Mouse (Mus musculus) cerebellum, adult 2 months (tissue): ENCODE data around the gene Arhgef33.

Source experiments
- CTCF ChIP-seq: fragments of 200-500 bp; IDR thresholded peaks from 2 replicates; pipeline ENCODE4 v1.5.1; 2011; ENCODE audit warnings: low read depth, mild to moderate bottlenecking, control low read depth, low read length, moderate library complexity, borderline replicate concordance; ENCODE audit not compliant: insufficient read depth
- POLR2A ChIP-seq: fragments of 200-500 bp; IDR thresholded peaks from 2 replicates; pipeline ENCODE4 v1.6.1; 2011; ENCODE audit warnings: low read length, control low read depth, borderline replicate concordance; ENCODE audit not compliant: insufficient read depth

DNA sequence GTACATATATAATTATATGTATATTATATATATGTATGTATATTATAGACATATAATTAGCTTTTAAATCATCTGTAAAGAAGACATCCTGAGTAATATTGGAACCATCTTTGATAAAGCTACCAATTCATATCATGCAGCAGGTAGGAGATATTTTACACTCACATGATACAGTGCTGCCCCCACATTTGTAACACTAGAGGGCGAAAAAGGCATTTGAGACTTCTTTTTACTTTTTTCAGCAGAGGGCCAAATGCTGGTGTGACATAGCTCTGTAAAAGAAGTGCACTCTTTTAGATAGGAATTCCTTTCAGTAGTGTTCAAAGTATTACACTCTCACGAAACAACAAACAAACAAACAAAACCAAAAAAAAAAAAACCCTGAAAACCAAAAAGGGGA is 16.1 kb upstream of the Arhgef33 start:
- no peak for TF ChIP-seq POLR2A
- TF ChIP-seq CTCF, result peak; percentile 24; the same call in 1 of the 2 replicates
